Mouse (Mus musculus): ENCODE measurements around the gene Serpinb9.

Gene Serpinb9

GRCm38 (mm10) chr13:33003523-33004413, 718 bp downstream of the Serpinb9 start:
- 50% methylated on average over 9 of the region's 9 CpGs for WGBS

GRCm38 (mm10) chr13:33004414-33005105, 1.5 kb downstream of the Serpinb9 start:
- 17% methylated on average over 12 of the region's 12 CpGs for WGBS

- 65% methylated on average over 2 of the region's 2 CpGs for WGBS
These were observed 2.5 kb downstream of the Serpinb9 start for GRCm38 (mm10) chr13:33005501-33006075.

GRCm38 (mm10) chr13:33006555-33006954, 3.5 kb downstream of the Serpinb9 start:
- WGBS: 86% methylated on average over 3 of the region's 3 CpGs

GRCm38 (mm10) chr13:33012395-33012794, 9.3 kb downstream of the Serpinb9 start:
- 79% methylated on average over 1 of the region's 1 CpGs for WGBS

GRCm38 (mm10) chr13:33013271-33013670, 10.2 kb downstream of the Serpinb9 start:
- 49% methylated on average over 2 of the region's 2 CpGs for WGBS

GRCm38 (mm10) chr13:33022371-33022770, 19.3 kb downstream of the Serpinb9 start:
- WGBS: 93% methylated on average over 1 of the region's 1 CpGs

- WGBS: 39% methylated on average over 1 of the region's 1 CpGs
These were observed 23.5 kb downstream of the Serpinb9 start for GRCm38 (mm10) chr13:33026427-33027057.

GRCm38 (mm10) chr13:33027244-33027643, 24.2 kb downstream of the Serpinb9 start, which contains the start of gene Serpinb9b:
Gene Serpinb9b (plus strand): TSS chr13:33027416.
- WGBS: 82% methylated on average over 2 of the region's 2 CpGs

- 76% methylated on average over 2 of the region's 2 CpGs for WGBS
These were observed 25.1 kb downstream of the Serpinb9 start for GRCm38 (mm10) chr13:33028146-33028545.

- WGBS: 77% methylated on average over 2 of the region's 2 CpGs
These were observed 25.5 kb downstream of the Serpinb9 start for GRCm38 (mm10) chr13:33028550-33028949.

GRCm38 (mm10) chr13:33029478-33029877, 26.4 kb downstream of the Serpinb9 start:
- WGBS: 97% methylated on average over 2 of the region's 2 CpGs

- WGBS: 64% methylated on average over 3 of the region's 3 CpGs
These were observed 27.2 kb downstream of the Serpinb9 start for GRCm38 (mm10) chr13:33030281-33030680.

GRCm38 (mm10) chr13:33035506-33035905, 32.5 kb downstream of the Serpinb9 start:
- WGBS: 69% methylated on average over 1 of the region's 1 CpGs

- WGBS: 96% methylated on average over 3 of the region's 3 CpGs
These were observed 40.5 kb downstream of the Serpinb9 start for GRCm38 (mm10) chr13:33043542-33043941.

- WGBS: 87% methylated on average over 2 of the region's 2 CpGs
These were observed 44.2 kb downstream of the Serpinb9 start for GRCm38 (mm10) chr13:33047234-33047633.

GRCm38 (mm10) chr13:33048187-33048586, 45.1 kb downstream of the Serpinb9 start:
- 62% methylated on average over 4 of the region's 4 CpGs for WGBS

- 82% methylated on average over 3 of the region's 3 CpGs for WGBS
These were observed 48.6 kb downstream of the Serpinb9 start for GRCm38 (mm10) chr13:33051697-33052096.

GRCm38 (mm10) chr13:33063048-33063447, 60.0 kb downstream of the Serpinb9 start:
- 73% methylated on average over 1 of the region's 1 CpGs for WGBS

Measured in cerebral cortex, adult 2 months (tissue).